Mouse (Mus musculus) lung, embryonic 16.5 days (tissue): Measurements from ENCODE around the gene Ramp1. TPM values are rescaled to one million over a fixed set of nuclear protein-coding genes. Genes with fewer than 3 reads are reported as not detected.
A peak's percentile ranks its signal among the peaks of the same experiment; 100 is the strongest.

ENCODE experiments used
- ATAC-seq: fragments of 200-750 bp; cut with Nextera tagmentation; 2 replicates; pipeline ENCODE4 v1.8.0; 2017; ENCODE audit warnings: low read depth, mild to moderate bottlenecking, moderate library complexity
- H3K27ac ChIP-seq: fragments of 300-500 bp; sonication (generic); 2 replicates; pipeline ENCODE4 v1.5.1; 2014; ENCODE audit warnings: mild to moderate bottlenecking, control low read depth, low read length
- H3K27me3 ChIP-seq: fragments of 300-500 bp; sonication (generic); 2 replicates; pipeline ENCODE4 v1.6.1; 2014; ENCODE audit warnings: low read depth, low read length, mixed read lengths; ENCODE audit not compliant: control insufficient read depth, insufficient read depth
- H3K36me3 ChIP-seq: fragments of 300-500 bp; sonication (generic); 2 replicates; pipeline ENCODE4 v1.6.1; 2014; ENCODE audit warnings: low read length; ENCODE audit not compliant: control insufficient read depth, insufficient read depth
- H3K4me1 ChIP-seq: fragments of 300-500 bp; sonication (generic); replicated peaks from 2 replicates; pipeline ENCODE4 v1.6.1; 2014; ENCODE audit warnings: low read length, mixed read lengths; ENCODE audit not compliant: control insufficient read depth, insufficient read depth
- H3K4me2 ChIP-seq: fragments of 300-500 bp; sonication (generic); 2 replicates; pipeline ENCODE4 v1.6.1; 2014; ENCODE audit warnings: low read depth, low read length, control low read depth
- H3K4me3 ChIP-seq: fragments of 300-500 bp; sonication (generic); 2 replicates; pipeline ENCODE4 v1.5.1; 2014; ENCODE audit warnings: mild to moderate bottlenecking, low read length, control low read depth
- H3K9ac ChIP-seq: fragments of 300-500 bp; sonication (generic); 2 replicates; pipeline ENCODE4 v1.6.1; 2014; ENCODE audit warnings: low read length, control low read depth
- H3K9me3 ChIP-seq: fragments of 300-500 bp; sonication (generic); 2 replicates; pipeline ENCODE4 v1.6.1; 2016; ENCODE audit warnings: low read length; ENCODE audit not compliant: control insufficient read depth
- WGBS: fragments of 180-500 bp; shearing (Covaris S2); extraction: QIAGEN DNeasy Blood & Tissue Kit; methylation state at CpG from one replicate; pipeline ENCODE4 v1.1.7; 2014; 5-methylcytosine and 5-hydroxymethylcytosine counted together
- polyA plus RNA-seq: library from polyadenylated mRNA; unstranded; fragments of >200 nt; fragmentation: Nextera tagmentation; extraction: Ambion mirVana; gene quantifications from 2 replicates; pipeline ENCODE4 v1.2.1, GENCODE M21; 2015

The Ramp1 gene
- polyA plus RNA-seq, 1 experiment from 2014 or later = 8.6 TPM

GRCm38 (mm10) chr1:91206873-91207272 is 27.3 kb downstream of the Ramp1 start:
- Histone ChIP-seq H3K4me2 (no peak overlapping the region), H3K9me3 (no peaks in the 10 kb centered on the region), H3K27me3 (no peaks in the 10 kb centered on the region), H3K27ac (no peak overlapping the region), H3K4me1 (0 out of 2 replicates have a peak, but pooled peaks cover 5% of the 10 kb centered on the region), H3K9ac (no peak overlapping the region), H3K36me3 (no peaks in the 10 kb centered on the region), H3K4me3 (no peak overlapping the region)
- 62% methylated on average over 5 of the region's 5 CpGs for WGBS
- no peak for ATAC-seq

GRCm38 (mm10) chr1:91207334-91208074 is 27.9 kb downstream of the Ramp1 start:
- 67% methylated on average over 3 of the region's 3 CpGs for WGBS
- Histone ChIP-seq H3K27me3 (no peaks in the 10 kb centered on the region), H3K4me3 (no peak overlapping the region), H3K4me2 (no peak overlapping the region), H3K27ac (no peak overlapping the region), H3K4me1 (0 out of 2 replicates have a peak, but pooled peaks cover 5% of the 10 kb centered on the region), H3K36me3 (no peaks in the 10 kb centered on the region), H3K9ac (no peak overlapping the region), H3K9me3 (no peaks in the 10 kb centered on the region)
- no peak for ATAC-seq

GRCm38 (mm10) chr1:91209343-91209742 is 29.7 kb downstream of the Ramp1 start:
- H3K27me3 ChIP-seq = no peaks in the 10 kb centered on the region
- H3K4me1 ChIP-seq = 0 out of 2 replicates have a peak, but pooled peaks cover 5% of the 10 kb centered on the region
- H3K27ac ChIP-seq = peak overlapping the region; percentile 51
- no peak overlapping the region for H3K9ac ChIP-seq
- H3K36me3 ChIP-seq = no peaks in the 10 kb centered on the region
- no peaks in the 10 kb centered on the region for H3K9me3 ChIP-seq
- no peak overlapping the region for H3K4me2 ChIP-seq
- peak; percentile 63 for ATAC-seq
- H3K4me3 ChIP-seq = no peak overlapping the region
- WGBS = 63% methylated on average over 6 of the region's 6 CpGs

GRCm38 (mm10) chr1:91209785-91210184 is 30.2 kb downstream of the Ramp1 start:
- Histone ChIP-seq H3K4me1 (0 out of 2 replicates have a peak, but pooled peaks cover 5% of the 10 kb centered on the region), H3K4me2 (no peak overlapping the region)

GRCm38 (mm10) chr1:91211099-91211498 is 31.5 kb downstream of the Ramp1 start:
- ATAC-seq = peak; percentile 23; the same call in 1 of the 2 replicates
- H3K4me3 ChIP-seq = no peak overlapping the region

More at GRCm38 (mm10) chr1:91209785-91210184, 30.2 kb downstream of the Ramp1 start:
- Histone ChIP-seq H3K9me3 (no peaks in the 10 kb centered on the region), H3K27ac (peak overlapping the region; percentile 51), H3K4me3 (no peak overlapping the region), H3K27me3 (no peaks in the 10 kb centered on the region), H3K36me3 (no peaks in the 10 kb centered on the region), H3K9ac (no peak overlapping the region)
- no peak for ATAC-seq
- WGBS = 59% methylated on average over 6 of the region's 6 CpGs

GRCm38 (mm10) chr1:91211591-91212008 is 32.0 kb downstream of the Ramp1 start:
- no peaks in the 10 kb centered on the region for H3K27me3 ChIP-seq
- WGBS = 45% methylated on average over 7 of the region's 7 CpGs
- no peak overlapping the region for H3K4me2 ChIP-seq
- H3K4me3 ChIP-seq = no peak overlapping the region
- no peak overlapping the region for H3K9ac ChIP-seq
- H3K27ac ChIP-seq = no peak overlapping the region
- peak; percentile 18; the same call in 1 of the 2 replicates for ATAC-seq
- H3K4me1 ChIP-seq = 0 out of 2 replicates have a peak, but pooled peaks cover 5% of the 10 kb centered on the region
- H3K9me3 ChIP-seq = no peaks in the 10 kb centered on the region
- H3K36me3 ChIP-seq = no peaks in the 10 kb centered on the region

More at GRCm38 (mm10) chr1:91211099-91211498, 31.5 kb downstream of the Ramp1 start:
- Histone ChIP-seq H3K4me2 (no peak overlapping the region), H3K9me3 (no peaks in the 10 kb centered on the region), H3K27ac (no peak overlapping the region), H3K36me3 (no peaks in the 10 kb centered on the region), H3K27me3 (no peaks in the 10 kb centered on the region), H3K9ac (no peak overlapping the region), H3K4me1 (0 out of 2 replicates have a peak, but pooled peaks cover 5% of the 10 kb centered on the region)
- 79% methylated on average over 1 of the region's 1 CpGs for WGBS

- Histone ChIP-seq H3K27me3 (no peaks in the 10 kb centered on the region), H3K9me3 (no peaks in the 10 kb centered on the region), H3K27ac (no peak overlapping the region), H3K9ac (no peak overlapping the region), H3K4me3 (no peak overlapping the region), H3K4me2 (no peak overlapping the region), H3K36me3 (no peaks in the 10 kb centered on the region), H3K4me1 (0 out of 2 replicates have a peak, but pooled peaks cover 5% of the 10 kb centered on the region)
- WGBS = 90% methylated on average over 1 of the region's 1 CpGs
- ATAC-seq = no peak
Measured at GRCm38 (mm10) chr1:91215264-91215663, 35.6 kb downstream of the Ramp1 start.

- H3K4me1 ChIP-seq = 0 out of 2 replicates have a peak, but pooled peaks cover 5% of the 10 kb centered on the region
- H3K4me2 ChIP-seq = no peak overlapping the region
- H3K36me3 ChIP-seq = no peaks in the 10 kb centered on the region
- H3K9ac ChIP-seq = no peak overlapping the region
- no peak overlapping the region; the same call in 1 of the 2 replicates for H3K27ac ChIP-seq
- H3K4me3 ChIP-seq = no peak overlapping the region
- WGBS = 14% methylated on average over 1 of the region's 1 CpGs
- 0 out of 2 replicates have a peak, but pooled peaks have one; percentile 31 for ATAC-seq
- H3K27me3 ChIP-seq = no peaks in the 10 kb centered on the region
- no peaks in the 10 kb centered on the region for H3K9me3 ChIP-seq
Measured at GRCm38 (mm10) chr1:91215981-91216380, 36.4 kb downstream of the Ramp1 start.

- peak; percentile 45; the same call in 1 of the 2 replicates for ATAC-seq
- 50% methylated on average over 10 of the region's 10 CpGs for WGBS
- Histone ChIP-seq H3K4me3 (no peak overlapping the region), H3K36me3 (no peaks in the 10 kb centered on the region), H3K27me3 (no peaks in the 10 kb centered on the region), H3K4me1 (0 out of 2 replicates have a peak, but pooled peaks cover under 1% of the 10 kb centered on the region), H3K9ac (no peak overlapping the region), H3K4me2 (no peak overlapping the region), H3K9me3 (no peaks in the 10 kb centered on the region), H3K27ac (peak overlapping the region; percentile 31; the same call in 1 of the 2 replicates)
Measured at GRCm38 (mm10) chr1:91216504-91217267, 37.1 kb downstream of the Ramp1 start.
